Mouse (Mus musculus): ENCODE measurements around the gene Map1s.

Map1s gene

GRCm38 (mm10) chr8:70928778-70929322 is 23.1 kb downstream of the Map1s start:
- Histone ChIP-seq H3K36me3 (ENCODE audit: insufficient read depth, low read length) (no peaks in the 10 kb centered on the region), H3K9me3 (ENCODE audit: low read length) (peaks cover 4% of the 10 kb centered on the region; the same call in 1 of the 2 replicates), H3K4me3 (replicated peaks; ENCODE audit: low read length) (no peak overlapping the region), H3K4me1 (replicated peaks; ENCODE audit: low read depth, low read length) (peaks cover 10% of the 10 kb centered on the region; the same call in 1 of the 2 replicates), H3K27me3 (ENCODE audit: insufficient read depth, low read length) (peaks cover 8% of the 10 kb centered on the region; the same call in 1 of the 2 replicates)
- no peak for TF ChIP-seq CTCF (conservative IDR thresholded peaks at IDR 0.05; ENCODE audit: low read length)

- peaks cover 21% of the 10 kb centered on the region for H3K27me3 ChIP-seq (ENCODE audit: insufficient read depth, low read length)
- no peak for TF ChIP-seq POU5F1 (IDR thresholded peaks at IDR 0.05; ENCODE audit: borderline replicate concordance, low read length)
- no peak for TF ChIP-seq CTCF (conservative IDR thresholded peaks at IDR 0.05; ENCODE audit: low read length)
- no peak for TF ChIP-seq NANOG (IDR thresholded peaks at IDR 0.05; ENCODE audit: borderline replicate concordance, low read length)
- H3K4me3 ChIP-seq (replicated peaks; ENCODE audit: low read length), result peak overlapping the region; percentile 52
- H3K4me1 ChIP-seq (replicated peaks; ENCODE audit: low read depth, low read length), result peaks cover 12% of the 10 kb centered on the region; the same call in 1 of the 2 replicates
- H3K36me3 ChIP-seq (ENCODE audit: insufficient read depth, low read length), result no peaks in the 10 kb centered on the region
- peaks cover 10% of the 10 kb centered on the region; the same call in 1 of the 2 replicates for H3K9me3 ChIP-seq (ENCODE audit: low read length)
These were observed 26.0 kb downstream of the Map1s start for GRCm38 (mm10) chr8:70931731-70932130.

- TF ChIP-seq POU5F1 (IDR thresholded peaks at IDR 0.05; ENCODE audit: borderline replicate concordance, low read length) (no peak), NANOG (IDR thresholded peaks at IDR 0.05; ENCODE audit: borderline replicate concordance, low read length) (no peak), CTCF (conservative IDR thresholded peaks at IDR 0.05; ENCODE audit: low read length) (no peak)
- no peak overlapping the region for H3K4me3 ChIP-seq (replicated peaks; ENCODE audit: low read length)
- H3K9me3 ChIP-seq (ENCODE audit: low read length), result peaks cover 10% of the 10 kb centered on the region; the same call in 1 of the 2 replicates
- H3K4me1 ChIP-seq (replicated peaks; ENCODE audit: low read depth, low read length), result peaks cover 12% of the 10 kb centered on the region; the same call in 1 of the 2 replicates
- peaks cover 21% of the 10 kb centered on the region for H3K27me3 ChIP-seq (ENCODE audit: insufficient read depth, low read length)
- H3K36me3 ChIP-seq (ENCODE audit: insufficient read depth, low read length), result no peaks in the 10 kb centered on the region
These were observed 27.3 kb downstream of the Map1s start for GRCm38 (mm10) chr8:70933036-70933435.

GRCm38 (mm10) chr8:70934786-70935185 is 29.1 kb downstream of the Map1s start:
- TF ChIP-seq CTCF (conservative IDR thresholded peaks at IDR 0.05; ENCODE audit: low read length), result no peak
- TF ChIP-seq NANOG (IDR thresholded peaks at IDR 0.05; ENCODE audit: borderline replicate concordance, low read length), result no peak
- no peak for TF ChIP-seq POU5F1 (IDR thresholded peaks at IDR 0.05; ENCODE audit: borderline replicate concordance, low read length)
- peaks cover 21% of the 10 kb centered on the region for H3K27me3 ChIP-seq (ENCODE audit: insufficient read depth, low read length)

GRCm38 (mm10) chr8:70937200-70937599 is 31.5 kb downstream of the Map1s start:
- TF ChIP-seq NANOG (IDR thresholded peaks at IDR 0.05; ENCODE audit: borderline replicate concordance, low read length), result no peak
- TF ChIP-seq POU5F1 (IDR thresholded peaks at IDR 0.05; ENCODE audit: borderline replicate concordance, low read length), result no peak
- TF ChIP-seq CTCF (conservative IDR thresholded peaks at IDR 0.05; ENCODE audit: low read length), result no peak

More at GRCm38 (mm10) chr8:70934786-70935185, 29.1 kb downstream of the Map1s start:
- Histone ChIP-seq H3K4me3 (replicated peaks; ENCODE audit: low read length) (no peak overlapping the region), H3K36me3 (ENCODE audit: insufficient read depth, low read length) (no peaks in the 10 kb centered on the region), H3K4me1 (replicated peaks; ENCODE audit: low read depth, low read length) (peaks cover 12% of the 10 kb centered on the region; the same call in 1 of the 2 replicates), H3K9me3 (ENCODE audit: low read length) (peaks cover 10% of the 10 kb centered on the region; the same call in 1 of the 2 replicates)

GRCm38 (mm10) chr8:70941478-70941877 is 35.7 kb downstream of the Map1s start:
- Histone ChIP-seq H3K36me3 (ENCODE audit: insufficient read depth, low read length) (no peaks in the 10 kb centered on the region), H3K27me3 (ENCODE audit: insufficient read depth, low read length) (peaks cover 2% of the 10 kb centered on the region; the same call in 1 of the 2 replicates), H3K9me3 (ENCODE audit: low read length) (no peaks in the 10 kb centered on the region), H3K4me1 (replicated peaks; ENCODE audit: low read depth, low read length) (no peaks in the 10 kb centered on the region), H3K4me3 (replicated peaks; ENCODE audit: low read length) (no peak overlapping the region)
- TF ChIP-seq NANOG (IDR thresholded peaks at IDR 0.05; ENCODE audit: borderline replicate concordance, low read length), result no peak

More at GRCm38 (mm10) chr8:70937200-70937599, 31.5 kb downstream of the Map1s start:
- Histone ChIP-seq H3K4me3 (replicated peaks; ENCODE audit: low read length) (no peak overlapping the region), H3K36me3 (ENCODE audit: insufficient read depth, low read length) (no peaks in the 10 kb centered on the region), H3K27me3 (ENCODE audit: insufficient read depth, low read length) (peaks cover 16% of the 10 kb centered on the region), H3K4me1 (replicated peaks; ENCODE audit: low read depth, low read length) (peaks cover 5% of the 10 kb centered on the region; the same call in 1 of the 2 replicates), H3K9me3 (ENCODE audit: low read length) (peaks cover 6% of the 10 kb centered on the region; the same call in 1 of the 2 replicates)

- Histone ChIP-seq H3K4me1 (replicated peaks; ENCODE audit: low read depth, low read length) (no peaks in the 10 kb centered on the region), H3K4me3 (replicated peaks; ENCODE audit: low read length) (no peak overlapping the region), H3K9me3 (ENCODE audit: low read length) (no peaks in the 10 kb centered on the region), H3K27me3 (ENCODE audit: insufficient read depth, low read length) (no peaks in the 10 kb centered on the region), H3K36me3 (ENCODE audit: insufficient read depth, low read length) (no peaks in the 10 kb centered on the region)
- TF ChIP-seq NANOG (IDR thresholded peaks at IDR 0.05; ENCODE audit: borderline replicate concordance, low read length) (no peak), CTCF (conservative IDR thresholded peaks at IDR 0.05; ENCODE audit: low read length) (no peak), POU5F1 (IDR thresholded peaks at IDR 0.05; ENCODE audit: borderline replicate concordance, low read length) (no peak)
These were observed 37.5 kb downstream of the Map1s start for GRCm38 (mm10) chr8:70943187-70943586.

GRCm38 (mm10) chr8:70949847-70950246 is 44.1 kb downstream of the Map1s start:
- TF ChIP-seq NANOG (IDR thresholded peaks at IDR 0.05; ENCODE audit: borderline replicate concordance, low read length) (no peak), POU5F1 (IDR thresholded peaks at IDR 0.05; ENCODE audit: borderline replicate concordance, low read length) (no peak), CTCF (conservative IDR thresholded peaks at IDR 0.05; ENCODE audit: low read length) (0 out of 2 replicates have a peak, but pooled peaks have one; percentile 7)
- H3K9me3 ChIP-seq (ENCODE audit: low read length), result no peaks in the 10 kb centered on the region
- no peaks in the 10 kb centered on the region for H3K27me3 ChIP-seq (ENCODE audit: insufficient read depth, low read length)
- H3K36me3 ChIP-seq (ENCODE audit: insufficient read depth, low read length), result no peaks in the 10 kb centered on the region
- no peak overlapping the region for H3K4me3 ChIP-seq (replicated peaks; ENCODE audit: low read length)
- no peaks in the 10 kb centered on the region for H3K4me1 ChIP-seq (replicated peaks; ENCODE audit: low read depth, low read length)
